Mouse (Mus musculus) CH12.LX (cell line): Measurements from ENCODE around the gene Adh1. TPM values are rescaled to one million over a fixed set of nuclear protein-coding genes. Genes with fewer than 3 reads are reported as not detected.

Source experiments
- DNase-seq: peaks from one replicate; pipeline ENCODE4 v3.0.0-alpha.2; 2013; ENCODE audit errors: extremely low read depth
- H3K27ac ChIP-seq: 2 replicates; pipeline ENCODE4 v1.5.1; 2012; ENCODE audit warnings: low read depth, mild to moderate bottlenecking, control low read depth, moderate library complexity; ENCODE audit not compliant: insufficient read depth
- H3K27me3 ChIP-seq: replicated peaks from 2 replicates; pipeline ENCODE3; 2012; ENCODE audit warnings: inconsistent platforms
- H3K36me3 ChIP-seq, 2 experiments: replicated peaks in 1 of 2; 2 replicates each; pipeline versions ENCODE3 to v1.6.1; 2012; ENCODE audit warnings: inconsistent platforms in 1 of 2, low read length in 1 of 2, mild to moderate bottlenecking in 1 of 2, mixed read lengths in 1 of 2, moderate library complexity in 1 of 2; ENCODE audit not compliant: control insufficient read depth in 1 of 2, insufficient read depth in 1 of 2
- H3K4me1 ChIP-seq, 2 experiments: 2 replicates each; pipeline ENCODE4 v1.6.1; 2012; ENCODE audit warnings: inconsistent platforms in 1 of 2, moderate library complexity in 1 of 2; ENCODE audit not compliant: insufficient read depth in 2 of 2, control insufficient read depth in 1 of 2
- H3K4me2 ChIP-seq: 2 replicates; pipeline ENCODE4 v1.6.1; 2012; ENCODE audit warnings: low read depth, mild to moderate bottlenecking, control low read depth; ENCODE audit not compliant: poor library complexity, insufficient read depth, severe bottlenecking
- H3K4me3 ChIP-seq, 3 experiments: fragments of 150-350 bp in 1 of 3; sonication (generic) in 1 of 3; replicated peaks in 1 of 3; 2 replicates each; pipeline versions ENCODE3 to v1.5.1; 2011 to 2012; ENCODE audit warnings: low read depth in 2 of 3, low read length in 2 of 3, mild to moderate bottlenecking in 2 of 3, moderate library complexity in 2 of 3, control low read depth in 1 of 3, improper control_type of control experiment in 1 of 3, inconsistent platforms in 1 of 3, mixed read lengths in 1 of 3; ENCODE audit not compliant: poor library complexity in 1 of 3
- H3K79me2 ChIP-seq: replicated peaks from 2 replicates; pipeline ENCODE4 v1.6.1; 2012; ENCODE audit warnings: mild to moderate bottlenecking, moderate library complexity; ENCODE audit not compliant: control insufficient read depth, poor library complexity, insufficient read depth, severe bottlenecking; ENCODE audit errors: extremely low read depth
- H3K9ac ChIP-seq: 2 replicates; pipeline ENCODE4 v1.6.1; 2012; ENCODE audit warnings: low read depth, mild to moderate bottlenecking, control low read depth, moderate library complexity; ENCODE audit not compliant: insufficient read depth
- H3K9me3 ChIP-seq: replicated peaks from 2 replicates; pipeline ENCODE3; 2012; ENCODE audit warnings: low read length, inconsistent platforms, mixed read lengths
- BHLHE40 ChIP-seq: IDR thresholded peaks from 2 replicates; pipeline ENCODE4 v1.6.1; 2011; ENCODE audit warnings: mild to moderate bottlenecking, low read depth, low read length, improper control_type of control experiment
- CTCF ChIP-seq, 2 experiments: IDR thresholded peaks in 1 of 2; conservative IDR thresholded peaks in 1 of 2; 2 replicates each; pipeline ENCODE4 v1.5.1; 2011 to 2012; ENCODE audit warnings: low read depth in 2 of 2, low read length in 2 of 2, improper control_type of control experiment in 1 of 2, inconsistent platforms in 1 of 2, mild to moderate bottlenecking in 1 of 2, moderate library complexity in 1 of 2
- E2F4 ChIP-seq: IDR thresholded peaks from 2 replicates; pipeline ENCODE4 v1.6.1; 2011; ENCODE audit warnings: low read depth, low read length, improper control_type of control experiment; ENCODE audit not compliant: insufficient replicate concordance
- EP300 ChIP-seq: IDR thresholded peaks from 2 replicates; pipeline ENCODE4 v1.6.1; 2011; ENCODE audit warnings: low read length, improper control_type of control experiment
- ETS1 ChIP-seq: conservative IDR thresholded peaks from 2 replicates; pipeline ENCODE4 v1.6.1; 2012; ENCODE audit warnings: low read depth, mild to moderate bottlenecking, inconsistent platforms, low read length, improper control_type of control experiment, moderate library complexity
- GABPA ChIP-seq: IDR thresholded peaks from 2 replicates; pipeline ENCODE4 v1.6.1; 2012; ENCODE audit warnings: low read depth, low read length, improper control_type of control experiment, inconsistent platforms; ENCODE audit not compliant: insufficient replicate concordance
- HCFC1 ChIP-seq: IDR thresholded peaks from 2 replicates; pipeline ENCODE4 v1.6.1; 2012; ENCODE audit warnings: low read depth, mild to moderate bottlenecking, inconsistent platforms, low read length, improper control_type of control experiment
- IRF4 ChIP-seq: IDR thresholded peaks from 2 replicates; pipeline ENCODE4 v1.6.1; 2014; ENCODE audit warnings: low read depth, mild to moderate bottlenecking, inconsistent platforms, low read length, improper control_type of control experiment
- JUN ChIP-seq: IDR thresholded peaks from 2 replicates; pipeline ENCODE4 v1.6.1; 2011; ENCODE audit warnings: low read depth, mild to moderate bottlenecking, low read length, improper control_type of control experiment, moderate library complexity; ENCODE audit not compliant: insufficient read depth
- KAT2A ChIP-seq: IDR thresholded peaks from 2 replicates; pipeline ENCODE4 v1.6.1; 2012; ENCODE audit warnings: low read length, improper control_type of control experiment, inconsistent platforms; ENCODE audit not compliant: insufficient replicate concordance
- MAX ChIP-seq: IDR thresholded peaks from 2 replicates; pipeline ENCODE4 v1.6.1; 2011; ENCODE audit warnings: low read length, improper control_type of control experiment
- MAZ ChIP-seq: IDR thresholded peaks from 2 replicates; pipeline ENCODE4 v1.6.1; 2012; ENCODE audit warnings: low read depth, mild to moderate bottlenecking, inconsistent platforms, low read length, improper control_type of control experiment, moderate library complexity
- MEF2A ChIP-seq: IDR thresholded peaks from 2 replicates; pipeline ENCODE4 v1.6.1; 2014; ENCODE audit warnings: low read depth, mild to moderate bottlenecking, inconsistent platforms, low read length, improper control_type of control experiment, borderline replicate concordance
- MXI1 ChIP-seq: IDR thresholded peaks from 2 replicates; pipeline ENCODE4 v1.6.1; 2011; ENCODE audit warnings: mild to moderate bottlenecking, low read depth, low read length, improper control_type of control experiment
- MYC ChIP-seq: IDR thresholded peaks from 2 replicates; pipeline ENCODE4 v1.6.1; 2011; ENCODE audit warnings: low read depth, mild to moderate bottlenecking, improper control_type of control experiment, low read length
- NRF1 ChIP-seq: IDR thresholded peaks from 2 replicates; pipeline ENCODE4 v1.6.1; 2014; ENCODE audit warnings: low read depth, mild to moderate bottlenecking, inconsistent platforms, low read length, improper control_type of control experiment, moderate library complexity
- POLR2A ChIP-seq: IDR thresholded peaks from 2 replicates; pipeline ENCODE4 v1.6.1; 2011; ENCODE audit warnings: low read depth, mild to moderate bottlenecking, improper control_type of control experiment, low read length
- POLR2AphosphoS2 ChIP-seq: IDR thresholded peaks from 2 replicates; pipeline ENCODE4 v1.6.1; 2011; ENCODE audit warnings: low read depth, low read length, improper control_type of control experiment
- RAD21 ChIP-seq: IDR thresholded peaks from 2 replicates; pipeline ENCODE4 v1.6.1; 2011; ENCODE audit warnings: low read depth, mild to moderate bottlenecking, low read length, improper control_type of control experiment, moderate library complexity
- RCOR1 ChIP-seq: conservative IDR thresholded peaks from 2 replicates; pipeline ENCODE4 v1.6.1; 2012; ENCODE audit warnings: low read depth, mild to moderate bottlenecking, inconsistent platforms, low read length, improper control_type of control experiment
- SIN3A ChIP-seq: IDR thresholded peaks from 2 replicates; pipeline ENCODE4 v1.6.1; 2012; ENCODE audit warnings: low read length, improper control_type of control experiment, inconsistent platforms
- SMC3 ChIP-seq: IDR thresholded peaks from 2 replicates; pipeline ENCODE4 v1.6.1; 2011; ENCODE audit warnings: low read depth, low read length, improper control_type of control experiment
- USF2 ChIP-seq: conservative IDR thresholded peaks from 2 replicates; pipeline ENCODE4 v1.6.1; 2011; ENCODE audit warnings: low read depth, low read length, improper control_type of control experiment
- ZKSCAN1 ChIP-seq: IDR thresholded peaks from 2 replicates; pipeline ENCODE4 v1.6.1; 2012; ENCODE audit warnings: low read depth, inconsistent platforms, low read length, improper control_type of control experiment, borderline replicate concordance
- dilution Hi-C: fragments of 300-500 bp; cut with MboI; formaldehyde crosslinking; loops from 2 replicates; pipeline ENCODE4 v1.14.3; 2020; ENCODE audit warnings: low sequenced_read_pairs; ENCODE audit not compliant: extremely low pct_unique_long_range_greater_than_20kb, extremely low pct_ligation_motif_present
- in situ Hi-C: fragments of 300-500 bp; cut with MboI; formaldehyde crosslinking; loops from 3 replicates; pipeline ENCODE4 v1.14.3; 2019; ENCODE audit warnings: low sequenced_read_pairs, low pct_ligation_motif_present, low pct_unique_long_range_greater_than_20kb, mixed read lengths
- polyA plus RNA-seq: library from polyadenylated mRNA; unstranded; fragments of >175 nt; gene quantifications from 2 replicates; pipeline ENCODE4 v1.2.1, GENCODE M21; 2012; ENCODE audit warnings: low read depth; ENCODE audit not compliant: insufficient read length
- total RNA-seq, 2 experiments: library from RNA; depleted of rRNA; stranded (reverse); fragments of 300-350 nt in 1 of 2; fragments of >200 nt in 1 of 2; gene quantifications; 2 replicates each; pipeline ENCODE4 v1.2.3; 2012 to 2014

Gene Adh1
- total and polyA plus RNA-seq, 3 experiments, result not detected

DNA sequence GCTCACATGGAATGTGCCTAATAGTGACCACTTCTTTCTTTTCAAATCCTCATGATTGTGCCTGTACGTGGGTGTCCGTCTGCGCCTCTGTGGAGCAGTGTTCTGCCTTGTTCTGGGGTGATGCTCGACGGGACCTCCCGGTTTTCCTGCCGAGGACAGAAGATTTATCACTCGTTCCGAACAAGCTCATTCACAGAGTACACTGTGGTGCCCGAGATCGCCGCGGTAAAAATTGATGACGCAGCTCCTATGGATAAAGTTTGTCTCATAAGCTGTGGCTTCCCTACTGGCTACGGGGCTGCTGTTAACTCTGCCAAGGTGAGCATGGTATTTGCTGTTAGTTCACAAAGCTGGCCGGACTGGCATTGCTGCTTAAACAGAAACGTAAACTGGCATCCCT, 64.2 kb downstream of the Adh1 start:
- dilution Hi-C loops (no loop called here), in situ Hi-C loops (no loop called here)
- TF ChIP-seq USF2, result no peak
- TF ChIP-seq ETS1, result no peak
- TF ChIP-seq SMC3, result no peak
- no peak for TF ChIP-seq CTCF (conservative IDR thresholded peaks at IDR 0.05 in 1 of 2, IDR thresholded peaks at IDR 0.05 in 1 of 2; ENCODE audit: low read depth in 2 of 2, low read length in 2 of 2)
- TF ChIP-seq MEF2A, result no peak
- no peak for TF ChIP-seq ZKSCAN1
- TF ChIP-seq RCOR1, result no peak
- TF ChIP-seq HCFC1, result no peak
- no peak for TF ChIP-seq MYC
- TF ChIP-seq MAX, result no peak
- TF ChIP-seq JUN, result no peak
- no peak for TF ChIP-seq RAD21
- TF ChIP-seq MXI1, result no peak
- TF ChIP-seq KAT2A, result no peak
- TF ChIP-seq POLR2A, result no peak
- H3K27me3 ChIP-seq, result no peaks in the 10 kb centered on the region
- DNase-seq, result no peak
- no peaks in the 10 kb centered on the region for H3K36me3 ChIP-seq
- no peak overlapping the region for H3K4me3 ChIP-seq
- H3K79me2 ChIP-seq, result no peaks in the 10 kb centered on the region
- H3K9me3 ChIP-seq, result no peaks in the 10 kb centered on the region
- H3K4me1 ChIP-seq, result no peaks in the 10 kb centered on the region
- no peak overlapping the region for H3K9ac ChIP-seq
- no peak overlapping the region for H3K27ac ChIP-seq
- H3K4me2 ChIP-seq, result no peak overlapping the region

DNA sequence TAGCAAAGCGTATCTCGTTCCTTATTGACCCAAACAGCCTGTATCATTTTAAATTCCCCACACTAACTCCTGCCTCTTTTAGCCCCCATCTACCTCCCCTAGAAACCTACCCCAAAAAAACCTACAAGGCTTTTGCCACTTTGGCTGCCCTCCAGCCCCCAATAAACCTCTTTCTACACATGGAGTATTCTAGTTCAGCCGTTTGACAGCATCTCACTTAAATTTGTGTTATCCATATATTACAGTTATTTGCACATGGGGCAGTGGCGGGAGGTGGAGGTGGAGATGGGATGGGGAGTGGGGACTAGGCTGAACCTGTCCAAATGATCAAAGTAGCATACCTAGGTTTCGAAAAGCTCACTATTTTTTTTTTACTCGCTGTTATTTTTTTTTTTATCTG, 64.7 kb downstream of the Adh1 start:
- no peak overlapping the region for H3K27ac ChIP-seq
- no peak overlapping the region for H3K9ac ChIP-seq
- dilution Hi-C loops, result no loop called here
- H3K4me1 ChIP-seq, result no peaks in the 10 kb centered on the region
- no peak for TF ChIP-seq MAX
- no peak for TF ChIP-seq HCFC1
- no peak for TF ChIP-seq USF2
- no peak for TF ChIP-seq NRF1
- TF ChIP-seq EP300, result no peak
- TF ChIP-seq E2F4, result no peak
- no peak for TF ChIP-seq MXI1
- TF ChIP-seq MAZ, result no peak
- no peak for TF ChIP-seq SIN3A
- TF ChIP-seq GABPA, result no peak
- no peak for TF ChIP-seq POLR2AphosphoS2
- no peak for TF ChIP-seq MYC
- TF ChIP-seq CTCF (conservative IDR thresholded peaks at IDR 0.05 in 1 of 2, IDR thresholded peaks at IDR 0.05 in 1 of 2; ENCODE audit: low read depth in 2 of 2, low read length in 2 of 2), result no peak
- TF ChIP-seq BHLHE40, result no peak
- no peak for TF ChIP-seq IRF4
- TF ChIP-seq RCOR1, result no peak
- H3K36me3 ChIP-seq, result no peaks in the 10 kb centered on the region
- H3K4me2 ChIP-seq, result no peak overlapping the region
- in situ Hi-C loops, result no loop called here
- no peaks in the 10 kb centered on the region for H3K27me3 ChIP-seq
- no peak overlapping the region for H3K4me3 ChIP-seq
- H3K79me2 ChIP-seq, result no peaks in the 10 kb centered on the region
- no peaks in the 10 kb centered on the region for H3K9me3 ChIP-seq
- DNase-seq, result no peak
